Mouse (Mus musculus) thymus, adult 2 months (tissue): ENCODE measurements around the gene Dgke.

Source experiments
- CTCF ChIP-seq: fragments of 200-500 bp; IDR thresholded peaks from 2 replicates; pipeline ENCODE4 v1.5.1; 2012; ENCODE audit warnings: mild to moderate bottlenecking, control low read depth, low read length, moderate library complexity, borderline replicate concordance; ENCODE audit not compliant: control insufficient read depth, poor library complexity, insufficient read depth; ENCODE audit errors: extremely low read depth
- POLR2A ChIP-seq: fragments of 200-500 bp; IDR thresholded peaks from 2 replicates; pipeline ENCODE4 v1.6.1; 2012; ENCODE audit warnings: mild to moderate bottlenecking, low read length, control low read depth, moderate library complexity; ENCODE audit not compliant: control insufficient read depth, poor library complexity, insufficient read depth; ENCODE audit errors: extremely low read depth

- TF ChIP-seq CTCF = no peak
- TF ChIP-seq POLR2A = no peak
Measured at GRCm38 (mm10) chr11:89021687-89022086, 45.0 kb downstream of the Dgke start.
